Mouse (Mus musculus) thymus, adult 2 months (tissue): ENCODE measurements around the gene Mga. TPM values are rescaled to one million over a fixed set of nuclear protein-coding genes. Genes with fewer than 3 reads are reported as not detected.

Experiments used
- DNase-seq: peaks from one replicate; pipeline ENCODE4 v3.0.0; 2021
- H3K27ac ChIP-seq: fragments of 200-500 bp; 2 replicates; pipeline ENCODE4 v1.5.1; 2012; ENCODE audit warnings: low read length, control low read depth; ENCODE audit not compliant: control insufficient read depth, insufficient read depth
- H3K27me3 ChIP-seq: fragments of 200-500 bp; 2 replicates; pipeline ENCODE4 v1.6.1; 2012; ENCODE audit warnings: mild to moderate bottlenecking, low read length, moderate library complexity, mixed read lengths; ENCODE audit not compliant: control insufficient read depth, insufficient read depth
- H3K36me3 ChIP-seq: fragments of 200-500 bp; 2 replicates; pipeline ENCODE4 v1.6.1; 2012; ENCODE audit warnings: mild to moderate bottlenecking, low read length, moderate library complexity; ENCODE audit not compliant: control insufficient read depth, insufficient read depth
- H3K4me1 ChIP-seq: fragments of 200-500 bp; replicated peaks from 2 replicates; pipeline ENCODE4 v1.6.1; 2012; ENCODE audit warnings: low read length; ENCODE audit not compliant: control insufficient read depth, insufficient read depth
- H3K4me3 ChIP-seq: fragments of 200-500 bp; 2 replicates; pipeline ENCODE4 v1.5.1; 2012; ENCODE audit warnings: mild to moderate bottlenecking, low read length, control low read depth, moderate library complexity; ENCODE audit not compliant: control insufficient read depth, insufficient read depth
- CTCF ChIP-seq: fragments of 200-500 bp; IDR thresholded peaks from 2 replicates; pipeline ENCODE4 v1.5.1; 2012; ENCODE audit warnings: mild to moderate bottlenecking, control low read depth, low read length, moderate library complexity, borderline replicate concordance; ENCODE audit not compliant: control insufficient read depth, poor library complexity, insufficient read depth; ENCODE audit errors: extremely low read depth
- POLR2A ChIP-seq: fragments of 200-500 bp; IDR thresholded peaks from 2 replicates; pipeline ENCODE4 v1.6.1; 2012; ENCODE audit warnings: mild to moderate bottlenecking, low read length, control low read depth, moderate library complexity; ENCODE audit not compliant: control insufficient read depth, poor library complexity, insufficient read depth; ENCODE audit errors: extremely low read depth
- WGBS: fragments of 180-500 bp; shearing (Covaris S2); methylation state at CpG from one replicate; pipeline ENCODE4 v1.1.7; 2018; 5-methylcytosine and 5-hydroxymethylcytosine counted together
- polyA plus RNA-seq: library from polyadenylated mRNA; depleted of rRNA; stranded (reverse); fragments of >200 nt; gene quantifications from 2 replicates; pipeline ENCODE4 v1.2.3, GENCODE M21; 2012

Gene Mga
- polyA plus RNA-seq, 1 experiment, result 50.6 TPM

DNA sequence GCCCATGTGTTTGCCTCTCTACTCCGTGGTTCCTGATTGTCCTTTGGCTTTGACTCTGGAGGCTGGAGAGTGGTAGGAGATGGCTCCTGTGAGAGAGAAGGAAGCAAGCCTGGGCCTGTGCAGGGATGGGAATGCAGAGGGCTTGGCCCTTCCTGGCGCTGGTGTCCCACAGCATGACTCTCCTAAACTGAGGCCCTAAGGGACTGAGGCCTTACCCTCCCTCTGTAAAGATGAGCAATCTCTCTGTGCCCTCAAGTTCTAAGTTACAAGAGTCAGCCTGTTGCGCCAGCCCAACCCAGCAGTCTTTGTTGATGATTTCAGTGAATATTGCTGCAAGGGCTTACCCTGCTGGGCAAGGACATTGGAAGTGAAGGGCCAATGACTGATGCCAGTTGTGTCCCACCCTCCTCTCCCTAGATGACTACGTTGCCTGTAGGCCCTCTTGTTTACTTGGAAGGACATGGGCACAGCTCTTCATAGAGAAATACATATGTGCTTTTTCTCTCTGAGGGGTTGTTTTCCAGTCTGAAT, 110.7 kb downstream of the Mga start:
- Histone ChIP-seq H3K4me1 (no peaks in the 10 kb centered on the region), H3K27ac (no peak overlapping the region), H3K27me3 (no peaks in the 10 kb centered on the region), H3K36me3 (no peaks in the 10 kb centered on the region), H3K4me3 (no peak overlapping the region)
- TF ChIP-seq CTCF (no peak), POLR2A (no peak)
- 92% methylated on average over 4 of the region's 4 CpGs for WGBS
- no peak for DNase-seq

DNA sequence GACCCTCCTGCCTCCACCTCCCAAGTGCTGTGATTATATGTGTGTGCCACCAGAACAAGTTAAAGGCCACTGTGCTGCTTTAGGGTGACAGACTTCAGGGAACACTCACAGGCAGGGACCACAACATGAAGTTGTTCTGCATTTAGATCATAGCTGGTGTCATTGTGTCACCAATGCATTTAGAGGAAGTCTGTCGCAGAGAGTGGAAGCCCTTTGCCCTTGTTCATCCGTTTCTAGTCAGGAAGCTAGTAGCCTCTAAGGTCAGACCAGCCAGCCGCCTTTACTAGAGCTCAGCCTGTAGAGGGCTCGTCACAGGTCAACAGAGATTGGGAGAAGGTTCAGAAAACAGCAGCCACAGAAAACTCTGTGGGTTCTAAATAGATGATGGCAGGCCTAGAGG, 111.6 kb downstream of the Mga start:
- no peaks in the 10 kb centered on the region for H3K36me3 ChIP-seq
- no peak overlapping the region for H3K27ac ChIP-seq
- 38% methylated on average over 4 of the region's 4 CpGs for WGBS
- no peaks in the 10 kb centered on the region for H3K4me1 ChIP-seq
- H3K4me3 ChIP-seq, result no peak overlapping the region
- TF ChIP-seq CTCF, result no peak
- TF ChIP-seq POLR2A, result no peak
- H3K27me3 ChIP-seq, result no peaks in the 10 kb centered on the region
- no peak for DNase-seq

DNA sequence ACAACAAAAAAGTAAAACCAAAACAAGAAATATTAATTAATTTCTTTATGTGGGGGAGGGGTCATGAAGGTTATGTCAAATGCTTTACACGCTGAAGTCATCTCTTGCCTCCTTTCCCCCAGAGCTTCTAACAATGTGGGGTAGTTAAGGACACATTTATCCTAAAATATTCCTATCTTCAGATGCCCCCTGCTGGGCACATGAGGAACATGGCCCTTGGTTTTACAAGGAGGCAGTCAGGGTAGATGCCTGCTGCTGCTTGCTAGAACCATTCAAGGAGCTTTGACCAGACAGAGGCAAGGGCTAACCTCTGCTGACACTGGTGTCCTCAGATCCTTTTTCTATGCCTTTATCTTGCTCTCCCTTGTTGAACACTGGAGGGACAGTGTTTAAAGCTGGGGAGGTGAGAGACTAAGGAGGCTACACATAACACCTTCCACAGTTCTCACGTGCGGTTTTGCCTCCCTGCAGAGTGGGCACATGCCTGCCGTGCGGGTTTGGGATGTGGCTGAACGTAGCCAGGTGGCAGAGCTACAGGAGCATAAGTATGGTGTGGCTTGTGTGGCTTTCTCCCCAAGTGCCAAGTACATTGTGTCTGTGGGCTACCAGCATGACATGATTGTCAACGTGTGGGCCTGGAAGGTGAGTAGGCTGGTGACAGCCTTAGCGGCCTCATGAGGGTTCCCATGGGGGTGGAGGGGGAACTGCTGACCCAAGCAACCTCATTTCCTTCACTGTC, 114.6 kb downstream of the Mga start:
- Histone ChIP-seq H3K27ac (no peak overlapping the region), H3K36me3 (no peaks in the 10 kb centered on the region), H3K27me3 (no peaks in the 10 kb centered on the region), H3K4me3 (no peak overlapping the region), H3K4me1 (no peaks in the 10 kb centered on the region)
- TF ChIP-seq POLR2A (no peak), CTCF (no peak)
- peak; percentile 56 for DNase-seq
- WGBS, result 79% methylated on average over 8 of the region's 8 CpGs

DNA sequence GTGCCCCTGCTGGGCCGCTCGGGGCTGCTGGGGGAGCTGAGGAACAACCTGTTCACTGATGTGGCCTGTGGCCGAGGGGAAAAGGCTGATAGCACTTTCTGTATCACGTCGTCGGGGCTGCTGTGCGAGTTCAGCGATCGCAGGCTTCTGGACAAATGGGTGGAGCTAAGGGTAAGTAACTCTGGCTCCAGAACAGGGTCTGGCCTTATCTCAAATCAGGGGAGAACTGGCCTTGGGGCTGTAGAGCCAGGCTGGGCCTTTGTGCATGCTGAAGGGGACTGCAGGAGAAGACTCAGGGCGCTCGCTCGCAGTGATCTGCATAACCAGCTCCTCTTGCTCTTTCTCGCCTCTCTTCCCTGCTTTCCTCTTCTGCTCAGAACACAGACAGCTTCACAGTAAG, 115.9 kb downstream of the Mga start:
- DNase-seq, result no peak
- Histone ChIP-seq H3K4me3 (no peak overlapping the region), H3K36me3 (no peaks in the 10 kb centered on the region), H3K27ac (no peak overlapping the region), H3K27me3 (no peaks in the 10 kb centered on the region), H3K4me1 (no peaks in the 10 kb centered on the region)
- 95% methylated on average over 13 of the region's 13 CpGs for WGBS
- TF ChIP-seq POLR2A, result no peak
- no peak for TF ChIP-seq CTCF

DNA sequence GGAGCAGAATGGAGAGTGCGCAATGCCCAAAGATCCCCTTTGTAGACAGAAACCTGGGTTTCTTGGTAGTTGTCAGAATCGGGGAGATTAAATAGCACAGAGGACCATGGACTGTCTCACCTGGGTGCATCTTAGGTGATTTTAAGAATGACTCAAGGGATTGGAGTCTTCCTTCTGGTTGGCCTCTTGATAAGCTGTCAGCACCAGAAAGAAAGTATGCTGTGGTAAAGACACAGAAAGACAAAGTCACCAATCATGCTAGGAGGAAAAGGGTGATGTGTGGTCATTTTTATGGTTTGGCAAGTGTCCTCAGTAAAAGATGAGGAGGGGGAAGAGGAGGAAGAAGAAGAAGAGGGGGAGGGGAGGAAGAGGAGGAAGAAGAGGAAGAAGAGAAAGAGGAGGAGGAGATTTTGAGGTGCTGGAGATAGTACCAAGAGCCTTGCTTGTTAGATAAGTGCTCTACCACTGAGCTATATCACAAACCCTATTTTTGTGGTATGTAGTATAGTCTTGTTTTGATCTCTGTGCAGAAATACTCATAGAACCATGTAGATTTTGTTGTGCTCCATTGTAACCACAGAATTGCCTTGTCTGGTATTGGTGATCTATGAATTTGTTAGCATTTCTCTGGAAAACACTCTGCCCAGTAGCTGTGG, 116.9 kb downstream of the Mga start:
- DNase-seq, result no peak
- TF ChIP-seq CTCF (no peak), POLR2A (no peak)
- Histone ChIP-seq H3K4me1 (no peaks in the 10 kb centered on the region), H3K27me3 (no peaks in the 10 kb centered on the region), H3K4me3 (no peak overlapping the region), H3K36me3 (no peaks in the 10 kb centered on the region), H3K27ac (no peak overlapping the region)
- 96% methylated on average over 2 of the region's 2 CpGs for WGBS

DNA sequence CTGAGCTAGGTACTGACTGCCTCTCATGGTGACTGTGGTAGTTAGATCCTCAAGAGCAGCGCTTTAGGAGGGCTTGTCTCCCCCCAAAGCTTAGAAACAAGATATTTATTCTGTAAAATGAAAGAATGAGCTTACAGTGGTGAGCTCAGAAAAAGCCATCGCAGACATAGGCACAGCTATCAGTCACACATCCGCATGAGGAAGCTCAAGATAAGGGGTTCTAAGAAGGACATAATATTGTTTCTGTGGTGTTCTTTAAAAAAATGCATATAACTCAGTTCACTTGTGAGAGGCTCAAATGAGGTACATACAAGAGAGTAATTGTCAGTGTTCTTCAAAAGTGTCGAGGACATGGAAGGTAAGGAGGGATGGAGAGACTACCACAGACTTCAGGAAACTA, 118.9 kb downstream of the Mga start:
- no peaks in the 10 kb centered on the region for H3K4me1 ChIP-seq
- no peak for DNase-seq
- WGBS, result 97% methylated on average over 4 of the region's 4 CpGs
- H3K27ac ChIP-seq, result no peak overlapping the region
- no peak overlapping the region for H3K4me3 ChIP-seq
- H3K36me3 ChIP-seq, result no peaks in the 10 kb centered on the region
- no peaks in the 10 kb centered on the region for H3K27me3 ChIP-seq
- TF ChIP-seq CTCF (no peak), POLR2A (no peak)
